Mouse (Mus musculus) forebrain, embryonic 15.5 days (tissue): Measurements from ENCODE around the gene Dbn1. TPM values are rescaled to one million over a fixed set of nuclear protein-coding genes. Genes with fewer than 3 reads are reported as not detected.

ENCODE experiments used
- ATAC-seq: fragments of 200-750 bp; cut with Nextera tagmentation; replicated peaks from 2 replicates; pipeline ENCODE4 v1.8.0; 2017; ENCODE audit warnings: mild to moderate bottlenecking, moderate TSS enrichment, moderate library complexity
- H3K27ac ChIP-seq: fragments of 300-500 bp; sonication (generic); replicated peaks from 2 replicates; pipeline ENCODE4 v1.5.1; 2015; ENCODE audit warnings: mild to moderate bottlenecking, inconsistent platforms
- H3K27me3 ChIP-seq: fragments of 300-500 bp; sonication (generic); 2 replicates; pipeline ENCODE4 v1.6.1; 2015; ENCODE audit warnings: inconsistent platforms
- H3K36me3 ChIP-seq: fragments of 300-500 bp; sonication (generic); 2 replicates; pipeline ENCODE4 v1.6.1; 2015; ENCODE audit warnings: mild to moderate bottlenecking, inconsistent platforms
- H3K4me1 ChIP-seq: fragments of 300-500 bp; sonication (generic); 2 replicates; pipeline ENCODE4 v1.6.1; 2015; ENCODE audit warnings: inconsistent platforms
- H3K4me2 ChIP-seq: fragments of 300-500 bp; sonication (generic); replicated peaks from 2 replicates; pipeline ENCODE4 v1.6.1; 2015; ENCODE audit warnings: mild to moderate bottlenecking, inconsistent platforms
- H3K4me3 ChIP-seq: fragments of 300-500 bp; sonication (generic); 2 replicates; pipeline ENCODE4 v1.5.1; 2015; ENCODE audit warnings: mild to moderate bottlenecking, inconsistent platforms
- H3K9ac ChIP-seq: fragments of 300-500 bp; sonication (generic); replicated peaks from 2 replicates; pipeline ENCODE4 v1.6.1; 2015; ENCODE audit warnings: mild to moderate bottlenecking, inconsistent platforms
- H3K9me3 ChIP-seq: fragments of 300-500 bp; sonication (generic); 2 replicates; pipeline ENCODE4 v1.6.1; 2016; ENCODE audit warnings: inconsistent platforms
- WGBS: fragments of 180-500 bp; shearing (Covaris S2); methylation state at CpG from one replicate; pipeline ENCODE4 v1.1.7; 2015; ENCODE audit warnings: mixed read lengths; 5-methylcytosine and 5-hydroxymethylcytosine counted together
- polyA plus RNA-seq: library from polyadenylated mRNA; unstranded; fragments of >200 nt; fragmentation: Nextera tagmentation; extraction: Ambion mirVana; gene quantifications from 2 replicates; pipeline ENCODE4 v1.2.1, GENCODE M21; 2015

Dbn1 gene
- polyA plus RNA-seq, 1 experiment from 2014 or later: 732 TPM

DNA sequence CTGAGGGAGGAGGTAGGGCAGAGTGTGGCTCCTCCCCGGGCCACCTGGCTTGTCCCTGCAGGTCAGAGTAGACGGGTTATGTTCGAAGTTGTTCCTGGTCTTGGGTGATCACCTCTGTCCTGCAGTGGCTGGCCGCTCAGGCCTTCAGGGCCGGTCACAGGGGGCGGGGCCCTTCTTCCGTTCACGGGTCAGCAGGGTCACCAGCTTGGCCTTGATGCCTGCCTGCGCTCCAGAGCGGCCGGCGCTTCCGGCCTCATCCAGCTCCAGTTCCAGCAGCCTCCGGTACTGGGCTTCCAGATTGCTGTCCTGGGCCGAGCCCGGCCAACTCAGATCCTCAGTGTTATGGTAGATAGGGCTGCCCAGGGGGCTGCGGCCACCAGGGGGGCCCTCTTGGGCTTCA is 35.4 kb upstream of the Dbn1 start:
- H3K4me2 ChIP-seq: no peak overlapping the region
- H3K27me3 ChIP-seq: no peaks in the 10 kb centered on the region; the same call in 1 of the 2 replicates
- H3K4me1 ChIP-seq: no peaks in the 10 kb centered on the region
- H3K36me3 ChIP-seq: no peaks in the 10 kb centered on the region
- H3K27ac ChIP-seq: no peak overlapping the region
- WGBS: 81% methylated on average over 17 of the region's 17 CpGs
- no peak for ATAC-seq
- H3K9me3 ChIP-seq: no peaks in the 10 kb centered on the region
- no peak overlapping the region for H3K9ac ChIP-seq
- H3K4me3 ChIP-seq: no peak overlapping the region

DNA sequence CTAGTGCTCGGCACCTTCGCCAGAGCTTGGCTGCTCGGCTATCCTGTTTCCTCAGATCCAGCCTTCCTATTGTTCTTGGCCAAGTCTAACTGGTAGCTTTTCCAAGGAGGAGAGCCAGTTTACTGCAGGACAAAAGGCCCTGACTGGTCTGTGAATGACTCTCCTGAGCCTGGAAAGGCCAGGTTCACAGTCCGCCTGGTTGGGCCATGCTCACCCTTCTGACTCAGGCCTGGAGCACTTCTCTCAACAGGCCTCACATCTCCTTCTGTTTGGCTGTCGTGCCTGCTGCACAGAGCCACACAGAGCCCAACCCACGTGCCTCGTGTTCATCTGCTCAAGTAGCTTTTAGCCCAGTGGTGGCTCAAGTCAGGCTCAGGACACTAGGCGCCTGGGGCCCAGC is 34.8 kb upstream of the Dbn1 start:
- H3K27ac ChIP-seq: no peak overlapping the region
- no peaks in the 10 kb centered on the region for H3K4me1 ChIP-seq
- 65% methylated on average over 8 of the region's 8 CpGs for WGBS
- H3K4me2 ChIP-seq: no peak overlapping the region
- no peaks in the 10 kb centered on the region; the same call in 1 of the 2 replicates for H3K27me3 ChIP-seq
- no peaks in the 10 kb centered on the region for H3K36me3 ChIP-seq
- H3K9me3 ChIP-seq: no peaks in the 10 kb centered on the region
- ATAC-seq: no peak
- no peak overlapping the region for H3K4me3 ChIP-seq
- H3K9ac ChIP-seq: no peak overlapping the region

GRCm38 (mm10) chr13:55519606-55520005 is 31.7 kb upstream of the Dbn1 start:
- no peak for ATAC-seq

DNA sequence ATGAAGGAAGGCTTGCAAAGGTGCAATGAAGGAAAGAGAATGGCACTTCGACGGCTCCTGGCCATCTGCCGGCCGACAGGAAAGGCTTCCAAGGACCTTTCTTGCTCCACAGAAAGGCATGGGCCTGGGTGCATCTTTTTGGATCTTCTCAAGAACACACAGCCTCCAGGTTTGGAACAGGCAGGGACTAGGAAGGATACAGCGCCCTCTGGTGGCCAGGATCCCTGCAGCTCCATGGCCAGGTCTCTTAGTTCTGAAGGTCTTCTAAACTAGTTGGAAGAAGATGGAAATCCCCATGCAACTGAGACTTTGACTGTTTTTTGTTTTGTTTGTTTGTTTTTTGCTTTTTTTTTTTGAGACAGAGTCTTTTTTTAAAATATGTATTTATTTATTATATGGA is 29.0 kb upstream of the Dbn1 start:
- H3K4me3 ChIP-seq: no peak overlapping the region
- WGBS: 4% methylated on average over 5 of the region's 5 CpGs
- no peaks in the 10 kb centered on the region for H3K36me3 ChIP-seq
- no peak for ATAC-seq
- peaks cover 13% of the 10 kb centered on the region for H3K4me1 ChIP-seq
- H3K27ac ChIP-seq: no peak overlapping the region
- H3K9me3 ChIP-seq: no peaks in the 10 kb centered on the region
- H3K27me3 ChIP-seq: no peaks in the 10 kb centered on the region; the same call in 1 of the 2 replicates
- no peak overlapping the region for H3K4me2 ChIP-seq
- no peak overlapping the region for H3K9ac ChIP-seq

More at GRCm38 (mm10) chr13:55519606-55520005, 31.7 kb upstream of the Dbn1 start:
- Histone ChIP-seq H3K36me3 (no peaks in the 10 kb centered on the region), H3K27ac (no peak overlapping the region), H3K4me1 (no peaks in the 10 kb centered on the region), H3K9me3 (no peaks in the 10 kb centered on the region), H3K27me3 (no peaks in the 10 kb centered on the region; the same call in 1 of the 2 replicates), H3K9ac (no peak overlapping the region), H3K4me2 (no peak overlapping the region), H3K4me3 (no peak overlapping the region)
- WGBS: 76% methylated on average over 4 of the region's 4 CpGs

GRCm38 (mm10) chr13:55513828-55514227 is 25.9 kb upstream of the Dbn1 start:
- H3K27me3 ChIP-seq: no peaks in the 10 kb centered on the region
- H3K4me1 ChIP-seq: peaks cover 33% of the 10 kb centered on the region
- 0 out of 2 replicates have a peak overlapping the region, but pooled peaks have one; percentile 82 for H3K27ac ChIP-seq
- 0 out of 2 replicates have a peak overlapping the region, but pooled peaks have one; percentile 86 for H3K9ac ChIP-seq
- peak overlapping the region; percentile 72 for H3K4me3 ChIP-seq
- no peaks in the 10 kb centered on the region for H3K9me3 ChIP-seq
- H3K4me2 ChIP-seq: peak overlapping the region; percentile 91
- H3K36me3 ChIP-seq: no peaks in the 10 kb centered on the region
- ATAC-seq: no peak; the same call in 1 of the 2 replicates
- 36% methylated on average over 9 of the region's 9 CpGs for WGBS

DNA sequence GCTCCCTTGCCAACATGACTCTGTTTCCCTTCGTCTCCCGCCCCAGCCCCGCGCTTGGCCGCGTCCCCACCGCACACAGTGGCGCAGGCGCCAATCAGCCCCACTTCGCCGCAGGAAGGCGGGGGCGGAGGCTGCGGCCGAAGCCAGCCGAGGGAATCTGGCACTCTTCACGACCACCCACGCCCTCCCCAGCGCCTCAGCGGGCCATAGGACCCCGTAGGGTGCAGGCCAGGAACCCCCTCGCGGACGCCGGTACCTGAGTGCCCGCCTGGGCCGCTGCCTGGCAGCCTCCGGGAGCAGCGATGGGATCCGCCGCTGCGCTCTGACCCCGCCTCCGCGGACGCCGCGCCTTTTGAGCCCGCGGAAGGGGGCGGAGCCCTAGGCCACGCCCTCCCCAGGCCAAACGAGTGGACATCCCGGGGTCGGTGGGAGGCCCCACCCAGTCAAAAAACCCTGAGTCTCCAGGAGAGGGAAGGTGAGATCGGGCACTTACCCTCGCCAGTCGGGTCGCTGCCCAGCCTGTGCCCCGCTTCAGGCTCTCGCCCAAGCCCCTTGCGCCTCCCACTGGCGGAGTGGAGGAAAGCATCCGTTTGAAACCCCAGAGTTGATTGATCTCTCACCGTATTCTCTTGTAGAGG is 25.3 kb upstream of the Dbn1 start, which contains the start of gene Pdlim7:
TSS of gene Pdlim7 (minus strand) at position 566 of the 638 bp plus-strand sequence.
- Histone ChIP-seq H3K27me3 (no peaks in the 10 kb centered on the region), H3K9me3 (no peaks in the 10 kb centered on the region), H3K27ac (peak within 1 kb of the TSS; percentile 82), H3K4me2 (peak within 1 kb of the TSS; percentile 91), H3K4me1 (peaks cover 33% of the 10 kb centered on the region), H3K4me3 (peak within 1 kb of the TSS; percentile 72), H3K36me3 (0 out of 2 replicates have a peak, but pooled peaks cover 4% of the 10 kb centered on the region), H3K9ac (peak within 1 kb of the TSS; percentile 86)
- under 1% methylated on average over 53 of the region's 55 CpGs for WGBS
- ATAC-seq: peak; percentile 79

DNA sequence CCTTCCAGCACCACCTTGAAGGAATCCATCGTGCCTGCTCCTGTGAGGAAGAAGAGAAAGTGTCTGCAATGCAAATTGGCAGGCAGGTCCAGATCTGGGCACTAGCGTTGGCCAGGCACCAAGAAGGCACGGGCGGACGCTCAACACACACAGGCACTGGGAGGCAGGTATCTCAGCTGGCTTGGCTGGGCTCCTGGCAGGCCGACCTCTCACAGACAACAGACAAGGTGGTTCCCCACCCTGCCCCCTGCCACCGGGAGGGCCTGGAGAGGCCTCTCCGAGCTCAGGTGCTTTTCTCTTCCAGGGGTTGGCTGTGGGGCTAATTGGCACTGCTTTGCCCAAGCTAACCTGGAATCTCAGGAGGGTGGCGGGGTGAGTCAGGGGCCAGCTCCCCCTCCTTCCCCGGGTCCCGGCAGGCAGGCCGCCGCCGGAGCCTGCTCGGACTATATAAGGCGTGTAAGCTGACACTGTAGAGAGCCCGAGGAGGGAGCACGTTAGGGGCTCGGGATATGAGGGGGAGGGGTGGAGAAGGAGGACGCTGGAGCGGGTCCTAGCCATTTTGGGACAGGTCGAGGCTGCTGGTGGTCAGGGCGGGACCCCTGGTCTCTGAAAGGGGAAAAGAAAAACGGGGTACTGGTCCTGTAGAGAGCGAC is 24.6 kb upstream of the Dbn1 start:
- WGBS: under 1% methylated on average over 25 of the region's 25 CpGs
- peaks cover 8% of the 10 kb centered on the region; the same call in 1 of the 2 replicates for H3K36me3 ChIP-seq

GRCm38 (mm10) chr13:55511492-55511861 is 23.6 kb upstream of the Dbn1 start:
- Histone ChIP-seq H3K27me3 (no peaks in the 10 kb centered on the region), H3K27ac (peak overlapping the region; percentile 82), H3K4me3 (0 out of 2 replicates have a peak overlapping the region, but pooled peaks have one; percentile 72), H3K9me3 (no peaks in the 10 kb centered on the region), H3K4me2 (peak overlapping the region; percentile 91), H3K36me3 (peaks cover 17% of the 10 kb centered on the region), H3K9ac (no peak overlapping the region), H3K4me1 (peaks cover 33% of the 10 kb centered on the region)
- ATAC-seq: no peak
- WGBS: 37% methylated on average over 5 of the region's 5 CpGs

More for the DNA sequence above, 24.6 kb upstream of the Dbn1 start:
- Histone ChIP-seq H3K4me2 (peak overlapping the region; percentile 91), H3K4me1 (peaks cover 33% of the 10 kb centered on the region), H3K27ac (peak overlapping the region; percentile 82), H3K27me3 (no peaks in the 10 kb centered on the region), H3K9ac (peak overlapping the region; percentile 86), H3K9me3 (no peaks in the 10 kb centered on the region), H3K4me3 (peak overlapping the region; percentile 72)
- ATAC-seq: peak; percentile 34

GRCm38 (mm10) chr13:55510668-55511491 is 23.0 kb upstream of the Dbn1 start:
- WGBS: 7% methylated on average over 6 of the region's 6 CpGs
- H3K4me2 ChIP-seq: peak overlapping the region; percentile 91

DNA sequence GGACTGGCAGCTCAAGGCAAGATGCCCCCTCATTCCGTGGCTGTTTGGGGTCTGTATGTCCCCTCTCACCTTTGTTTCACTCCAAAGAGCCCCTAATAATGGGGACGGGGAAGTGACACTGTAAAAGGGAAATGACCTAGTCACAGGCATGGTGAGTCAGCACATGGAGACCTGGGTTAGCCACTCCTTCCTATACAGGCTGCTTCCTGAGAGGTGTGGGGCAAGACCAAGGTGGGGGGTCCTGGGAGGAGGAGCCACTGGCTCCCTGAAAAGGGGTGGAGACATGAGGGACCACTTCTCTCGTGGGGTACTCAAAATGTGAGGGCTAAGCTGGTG is 22.4 kb upstream of the Dbn1 start:
- Histone ChIP-seq H3K27ac (peak overlapping the region; percentile 82; the same call in 1 of the 2 replicates), H3K4me3 (no peak overlapping the region), H3K36me3 (peaks cover 27% of the 10 kb centered on the region), H3K9me3 (no peaks in the 10 kb centered on the region), H3K27me3 (no peaks in the 10 kb centered on the region), H3K4me2 (no peak overlapping the region), H3K9ac (no peak overlapping the region), H3K4me1 (peaks cover 33% of the 10 kb centered on the region)
- 18% methylated on average over 3 of the region's 3 CpGs for WGBS
- no peak; the same call in 1 of the 2 replicates for ATAC-seq

More at GRCm38 (mm10) chr13:55510668-55511491, 23.0 kb upstream of the Dbn1 start:
- no peaks in the 10 kb centered on the region for H3K27me3 ChIP-seq
- H3K4me3 ChIP-seq: 0 out of 2 replicates have a peak overlapping the region, but pooled peaks have one; percentile 4
- peaks cover 33% of the 10 kb centered on the region for H3K4me1 ChIP-seq
- no peaks in the 10 kb centered on the region for H3K9me3 ChIP-seq
- peak; percentile 41 for ATAC-seq
- no peak overlapping the region for H3K9ac ChIP-seq
- H3K36me3 ChIP-seq: peaks cover 21% of the 10 kb centered on the region
- H3K27ac ChIP-seq: peak overlapping the region; percentile 82

DNA sequence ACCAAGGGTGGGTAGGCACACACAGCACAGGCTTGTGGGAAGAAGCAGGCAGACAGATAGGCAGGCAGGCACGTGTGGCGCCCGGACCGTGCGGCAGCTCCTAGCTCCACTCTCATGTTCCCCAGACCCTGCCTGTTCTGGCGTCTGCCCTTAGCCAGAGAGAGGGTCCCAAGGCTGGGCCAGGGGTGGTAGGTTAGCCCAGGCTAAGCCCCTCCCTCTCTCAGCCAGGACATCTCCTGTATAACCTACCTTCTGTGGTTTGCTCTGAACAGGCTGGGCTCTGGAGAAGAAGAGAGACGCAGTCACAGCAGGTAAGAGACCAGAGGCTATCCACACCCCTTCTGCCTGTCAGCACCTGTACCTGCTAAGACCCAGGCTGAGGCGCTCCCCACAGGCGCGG is 20.6 kb upstream of the Dbn1 start:
- no peak overlapping the region for H3K4me3 ChIP-seq
- peaks cover 33% of the 10 kb centered on the region for H3K36me3 ChIP-seq
- 94% methylated on average over 10 of the region's 10 CpGs for WGBS
- no peaks in the 10 kb centered on the region for H3K9me3 ChIP-seq
- no peak overlapping the region for H3K9ac ChIP-seq
- peaks cover 27% of the 10 kb centered on the region for H3K4me1 ChIP-seq
- no peak overlapping the region for H3K4me2 ChIP-seq
- no peak for ATAC-seq
- H3K27ac ChIP-seq: no peak overlapping the region
- H3K27me3 ChIP-seq: no peaks in the 10 kb centered on the region

GRCm38 (mm10) chr13:55507877-55508276 is 20.0 kb upstream of the Dbn1 start:
- no peaks in the 10 kb centered on the region for H3K9me3 ChIP-seq
- 54% methylated on average over 11 of the region's 11 CpGs for WGBS
- H3K4me2 ChIP-seq: no peak overlapping the region
- ATAC-seq: no peak
- H3K4me3 ChIP-seq: no peak overlapping the region
- peaks cover 27% of the 10 kb centered on the region for H3K4me1 ChIP-seq
- no peak overlapping the region for H3K9ac ChIP-seq
- no peak overlapping the region for H3K27ac ChIP-seq
- H3K27me3 ChIP-seq: no peaks in the 10 kb centered on the region
- H3K36me3 ChIP-seq: peaks cover 36% of the 10 kb centered on the region
